Mouse (Mus musculus): ENCODE data around the gene Prpf39.
A peak's percentile ranks its signal among the peaks of the same experiment; 100 is the strongest.

Prpf39 gene

DNA sequence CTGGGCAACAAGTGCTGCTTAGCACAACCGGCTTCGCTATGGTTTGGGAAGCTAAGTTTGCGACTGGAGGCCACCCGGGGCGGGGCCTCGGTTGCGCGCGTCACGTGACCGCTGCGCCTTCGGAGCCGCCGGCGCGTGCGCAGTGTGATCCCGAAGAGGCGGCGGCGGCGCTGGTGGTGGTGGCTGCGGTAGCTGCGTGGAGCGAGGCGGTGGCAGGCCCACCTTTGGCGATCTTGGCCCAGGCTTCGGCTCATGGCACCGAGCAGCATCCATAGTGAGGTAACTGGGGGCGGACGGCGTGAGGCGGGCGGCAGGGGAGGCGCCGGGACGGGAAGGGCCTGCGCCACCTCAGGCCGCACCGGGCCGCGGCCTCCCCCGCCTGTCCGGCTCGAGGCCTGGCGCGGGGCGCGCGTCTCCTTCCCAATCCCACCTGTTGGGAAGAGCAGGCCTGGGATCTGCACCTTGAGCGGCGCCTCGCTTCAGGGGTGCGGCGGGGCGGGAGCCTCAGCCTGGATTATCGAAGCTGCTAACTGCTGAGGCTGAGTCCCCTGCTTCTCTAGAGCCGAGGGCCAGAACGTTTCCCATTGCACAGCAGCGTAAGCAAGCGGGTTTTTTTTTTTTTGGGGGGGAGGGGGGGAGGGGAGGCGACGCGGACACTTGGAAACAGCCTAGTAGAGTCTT is at the start of gene Prpf39:
Prpf39 (plus strand) TSS at position 144 of the 681 bp plus-strand sequence.
- peak; percentile 96 for DNase-seq

DNA sequence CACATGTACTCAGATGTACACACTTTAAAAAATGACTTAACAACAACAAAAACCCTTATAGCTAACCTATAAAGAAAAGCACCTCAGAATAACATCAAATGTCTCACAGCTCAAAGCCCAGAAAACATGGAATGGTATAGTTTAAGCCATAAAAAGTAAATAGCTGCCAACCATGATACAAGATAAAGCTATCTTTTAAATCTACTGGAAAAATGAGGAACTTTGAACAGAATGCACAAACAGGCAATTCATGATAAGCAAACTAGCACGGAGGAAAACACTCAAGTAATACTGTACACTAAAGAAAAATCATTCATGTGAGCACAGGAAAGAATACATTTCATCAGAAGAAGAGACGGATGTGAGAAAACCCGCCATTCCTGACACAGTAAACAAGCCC is 28.4 kb upstream of the Prpf39 start:
- no peak for DNase-seq

DNA sequence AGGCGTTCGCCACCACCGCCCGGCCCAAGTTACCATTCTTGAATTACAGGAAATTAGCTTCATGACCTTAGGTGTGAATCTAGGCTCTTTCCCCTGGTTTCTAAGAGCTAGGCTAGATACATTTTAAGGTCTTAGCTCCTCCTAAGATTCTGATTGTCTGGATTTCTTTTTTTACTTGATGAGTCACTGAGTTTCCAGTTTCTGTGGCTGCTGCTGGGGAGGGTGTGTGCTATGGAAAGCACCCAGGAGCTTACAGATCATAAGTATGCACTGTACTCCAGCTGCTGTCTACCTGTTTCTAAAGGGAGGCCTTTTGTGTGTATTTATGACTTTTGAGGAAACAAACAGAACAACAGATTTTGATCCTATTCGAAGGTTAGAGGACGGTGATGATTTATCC is 13.3 kb upstream of the Prpf39 start:
- no peak for DNase-seq

DNA sequence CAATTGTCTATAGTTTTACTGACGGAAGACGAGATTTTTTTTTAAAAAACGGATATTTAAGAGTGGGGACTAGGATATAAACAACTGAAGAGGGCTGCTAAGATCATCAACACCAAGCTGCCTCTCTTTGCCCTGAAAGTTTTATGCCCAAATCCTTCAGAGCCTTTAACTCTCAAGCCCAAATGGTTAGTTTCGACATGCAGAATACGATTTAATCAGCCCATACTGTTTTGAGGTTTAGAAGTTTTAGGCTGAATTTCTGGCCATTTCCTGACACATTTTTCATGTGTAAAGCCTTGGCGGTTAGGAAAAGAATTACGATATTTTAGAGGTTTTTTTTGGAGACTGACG is 319 bp upstream of the Prpf39 start:
- DNase-seq = no peak

DNA sequence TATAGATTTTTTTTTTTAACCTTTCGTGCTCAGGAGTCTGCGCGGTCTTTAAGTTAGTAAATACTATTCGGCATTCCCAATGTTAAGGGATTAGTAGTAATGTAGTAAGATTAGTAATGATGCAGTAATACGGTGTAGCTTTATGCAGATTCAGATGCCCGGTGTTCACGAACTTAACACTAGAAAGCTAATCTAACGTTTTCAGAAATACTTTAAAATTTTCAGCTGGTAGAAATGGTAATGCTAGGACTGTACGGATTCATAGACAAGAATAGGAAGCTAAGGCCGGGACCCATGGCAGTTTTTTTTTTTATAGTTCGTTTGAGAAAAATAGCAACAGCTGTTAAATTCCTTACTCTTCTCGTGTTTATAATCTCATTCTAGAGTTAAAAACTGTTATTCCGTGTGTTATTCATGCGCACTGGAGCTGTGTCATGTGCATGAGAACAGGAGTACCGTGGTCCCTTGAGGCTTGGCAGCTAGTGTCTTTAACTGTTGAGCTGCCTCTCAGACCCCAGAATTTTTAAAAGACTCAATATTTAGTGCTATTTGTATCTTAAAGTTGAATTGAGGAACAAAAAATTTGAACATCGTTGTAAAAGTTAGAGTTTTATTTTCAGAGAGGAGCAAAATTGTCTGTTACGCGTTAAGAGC is 886 bp downstream of the Prpf39 start:
- DNase-seq = peak; percentile 27 to 31

DNA sequence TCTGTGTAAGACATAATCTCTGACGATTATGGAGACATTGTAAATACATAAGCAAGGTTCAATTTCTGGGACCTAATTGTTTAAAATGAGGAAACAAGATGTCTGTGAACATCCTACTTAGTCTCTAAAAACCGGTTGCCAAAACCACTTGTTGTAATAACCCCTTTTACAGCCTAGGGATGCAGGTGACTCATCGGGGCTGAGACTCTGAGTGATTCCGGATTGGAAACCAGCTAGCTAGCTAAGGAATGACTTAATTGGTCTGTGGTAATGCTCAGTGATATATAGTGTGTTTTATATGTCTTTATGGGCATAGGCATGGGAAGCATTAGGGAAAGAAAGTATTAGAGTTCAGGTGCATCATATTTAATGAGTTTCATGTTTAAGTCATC is 1.4 kb downstream of the Prpf39 start:
- no peak for DNase-seq

DNA sequence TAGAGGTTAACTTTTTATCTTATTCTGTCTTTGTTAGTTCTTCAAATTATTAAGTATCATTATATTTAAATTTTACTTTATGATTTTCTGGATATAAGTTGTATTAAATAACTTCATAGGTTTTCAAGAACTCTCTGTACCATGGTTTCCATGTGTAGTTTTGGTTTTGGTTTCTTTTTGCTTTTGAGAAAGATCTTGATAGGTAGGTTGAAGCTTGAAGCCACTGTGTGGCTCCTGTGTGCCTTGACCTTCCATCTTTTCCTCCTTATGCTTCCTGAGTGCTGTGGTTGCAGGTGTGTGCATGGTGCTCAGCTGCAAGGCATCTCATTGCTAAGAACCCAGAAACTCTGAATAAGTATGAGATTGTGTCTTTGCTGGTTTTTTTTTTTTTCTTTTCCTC is 12.7 kb downstream of the Prpf39 start:
- no peak for DNase-seq

DNA sequence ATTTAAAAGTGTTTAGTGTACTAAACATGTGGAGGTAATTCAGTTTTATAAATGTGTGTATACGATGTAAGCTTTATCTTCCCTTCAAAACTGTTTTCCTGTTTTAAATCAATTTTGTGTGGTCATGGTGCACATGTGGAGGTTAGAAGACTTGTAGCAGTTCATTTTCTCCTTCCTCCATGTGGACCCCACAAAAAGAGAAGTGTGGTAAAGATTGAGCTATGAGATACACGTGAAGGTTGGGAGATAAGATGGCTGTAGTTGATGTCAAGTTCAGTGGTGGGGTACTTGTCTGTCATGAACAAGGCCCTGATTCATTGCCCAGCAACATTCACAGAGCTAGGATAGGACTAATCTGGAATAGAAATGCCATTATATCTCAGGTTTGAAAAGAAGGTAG is 22.1 kb downstream of the Prpf39 start:
- no peak for DNase-seq

DNA sequence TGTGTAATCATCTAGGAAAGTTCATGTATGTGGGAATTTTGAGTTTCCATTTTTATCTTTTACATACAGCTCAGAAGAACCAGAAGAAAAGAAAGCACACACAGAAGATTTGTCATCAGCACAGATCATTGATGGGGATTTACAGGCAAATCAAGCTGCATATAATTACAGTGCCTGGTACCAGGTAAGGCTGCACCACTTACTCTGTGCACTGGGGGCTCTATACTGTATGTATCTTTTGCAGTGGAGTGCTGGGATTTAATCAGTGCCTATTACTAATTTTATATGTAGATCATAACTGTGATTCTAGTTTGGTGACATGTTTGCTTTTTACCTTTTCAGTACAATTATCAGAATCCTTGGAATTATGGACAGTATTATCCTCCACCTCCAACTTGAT is 24.9 kb downstream of the Prpf39 start:
- no peak for DNase-seq

DNA sequence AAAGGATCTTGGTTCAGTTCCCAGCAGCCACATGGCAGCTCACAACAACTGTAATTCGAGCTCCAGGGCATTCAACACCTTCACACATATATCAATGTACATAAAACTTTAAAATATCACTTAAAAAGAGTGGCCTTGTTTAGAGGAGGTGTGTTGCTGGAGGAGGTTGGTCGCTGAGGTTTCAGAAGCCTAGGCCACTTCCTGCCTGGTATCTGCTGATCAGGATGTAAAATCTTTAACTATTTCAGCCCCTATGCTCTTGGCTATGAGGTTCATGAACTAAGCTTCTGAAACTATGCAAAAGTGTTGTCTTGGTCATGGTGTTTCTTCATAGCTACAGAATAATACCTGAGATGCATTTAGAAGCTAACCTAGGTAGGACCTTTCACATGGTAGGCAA is 29.1 kb downstream of the Prpf39 start:
- DNase-seq = no peak

DNA sequence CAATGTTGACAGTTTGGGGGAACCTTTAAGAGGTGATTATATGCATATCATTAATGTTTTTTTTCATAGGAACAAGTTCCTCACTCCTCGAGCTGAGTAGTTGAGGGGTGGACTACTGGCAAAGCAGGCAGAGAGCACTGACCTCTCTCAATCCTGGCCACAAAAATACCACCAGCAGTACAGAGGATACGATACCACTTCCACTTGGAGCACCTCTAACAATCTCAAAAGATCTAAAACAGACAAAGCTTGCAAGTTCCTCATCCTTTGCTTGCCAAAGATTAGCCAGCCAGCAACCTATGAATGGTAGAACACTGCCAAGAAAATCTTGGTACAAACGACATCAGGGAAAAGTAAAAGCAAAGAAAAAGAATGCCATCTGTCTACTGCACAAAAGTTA is 30.1 kb downstream of the Prpf39 start:
- no peak for DNase-seq

DNA sequence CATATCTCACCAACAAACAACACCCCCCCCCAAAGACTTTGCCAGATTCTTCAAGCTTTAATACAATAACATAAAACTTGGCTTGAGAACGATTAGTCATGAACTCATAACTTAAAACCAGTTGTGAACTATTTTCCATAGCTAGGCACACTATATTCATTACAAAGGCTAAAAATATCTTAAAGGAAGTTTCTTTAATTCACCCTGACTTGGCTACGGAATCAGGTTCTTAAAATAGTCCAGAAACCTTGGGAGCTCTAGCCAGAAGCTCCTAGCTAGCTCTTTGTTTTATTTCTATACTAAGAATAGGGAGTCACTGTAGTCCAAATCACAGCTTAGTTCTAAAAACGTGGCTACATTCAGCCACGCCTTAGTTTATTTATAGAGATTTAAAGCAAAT is 32.3 kb downstream of the Prpf39 start:
- no peak for DNase-seq

DNA sequence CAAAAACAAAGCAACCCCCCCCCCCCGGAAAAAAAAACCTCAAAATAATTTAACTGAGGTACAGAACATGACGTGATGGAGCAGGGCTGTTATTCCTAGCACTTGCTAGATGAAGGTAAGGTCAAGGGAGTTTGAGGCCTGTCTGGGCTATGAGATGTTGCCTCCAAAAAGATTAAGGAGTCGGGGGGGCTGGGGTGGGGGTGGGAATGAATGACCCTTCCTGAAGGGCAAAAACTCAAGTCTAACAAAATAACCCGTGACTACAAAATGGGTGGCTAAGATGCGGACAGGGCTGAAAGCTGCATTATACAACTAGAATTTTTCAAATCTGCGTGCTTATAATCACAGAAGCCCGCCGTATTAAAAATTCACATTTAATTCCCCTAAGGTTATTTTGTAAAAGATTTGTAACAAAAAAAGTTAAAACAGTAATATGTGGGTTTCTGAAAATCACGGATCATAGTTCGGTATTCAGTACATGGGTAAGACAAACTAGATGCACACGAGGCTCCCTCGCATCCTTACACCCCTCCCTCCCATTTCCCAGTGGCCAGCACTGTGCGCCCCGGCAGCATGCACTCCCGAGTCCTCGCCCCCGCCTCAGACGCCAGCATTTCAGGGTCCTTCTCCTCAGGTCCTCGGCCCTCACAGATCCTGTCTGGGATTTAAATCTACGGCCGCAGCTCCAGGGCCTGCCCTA is 36.9 kb downstream of the Prpf39 start:
- no peak for DNase-seq

DNA sequence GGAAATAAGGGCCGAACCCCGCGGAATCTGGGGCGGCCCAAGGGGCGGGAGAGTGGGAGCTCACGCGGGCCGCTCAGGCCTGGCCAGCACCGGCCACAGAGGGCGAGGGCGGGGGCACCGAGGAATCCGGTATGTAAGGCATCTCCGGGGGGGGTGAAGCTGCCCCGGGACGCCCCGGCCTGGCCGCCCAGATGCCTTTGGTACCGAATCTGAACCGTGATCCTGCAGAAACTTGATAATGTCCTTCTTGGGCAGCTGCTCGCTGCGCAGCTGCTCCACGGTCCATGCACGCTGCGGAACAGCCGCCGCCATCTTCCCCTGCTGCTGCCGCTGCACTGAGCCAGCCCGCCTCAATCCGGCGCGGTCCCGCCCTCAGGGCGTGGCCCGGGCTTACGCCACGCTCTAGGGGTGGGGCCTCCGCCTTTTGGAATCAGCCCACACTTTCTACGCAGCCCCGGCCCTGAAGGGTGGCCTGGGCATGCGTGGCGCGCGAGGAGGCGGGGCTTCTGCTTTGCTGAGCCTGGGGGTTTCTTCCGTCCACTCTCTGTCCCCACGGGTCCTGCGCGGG is 37.6 kb downstream of the Prpf39 start, which contains the start of gene Fkbp3:
Fkbp3 (minus strand) TSS at position 397 of the 568 bp plus-strand sequence.
- peak; percentile 98 to 99 for DNase-seq

DNA sequence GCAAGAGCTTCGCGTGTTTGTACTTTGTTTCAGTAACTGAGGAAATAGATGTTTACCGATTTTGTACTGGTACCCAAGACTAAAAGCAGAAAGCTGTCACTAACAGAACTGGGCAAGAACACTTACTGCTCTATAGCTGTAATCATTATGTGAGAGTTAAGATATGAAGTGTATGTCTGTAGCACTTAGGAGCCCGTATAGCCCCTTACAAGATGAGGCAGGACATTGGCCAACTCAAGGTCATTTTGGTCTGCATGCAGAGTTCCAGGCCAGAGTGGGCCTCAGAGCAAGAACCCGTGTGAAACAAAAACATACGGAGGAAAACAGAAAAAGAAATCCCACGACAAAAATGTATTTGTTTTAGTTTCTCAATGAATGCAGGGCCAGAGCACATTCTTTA is 38.5 kb downstream of the Prpf39 start:
- peak in 1 of 2 experiments; percentile 7 for DNase-seq

DNA sequence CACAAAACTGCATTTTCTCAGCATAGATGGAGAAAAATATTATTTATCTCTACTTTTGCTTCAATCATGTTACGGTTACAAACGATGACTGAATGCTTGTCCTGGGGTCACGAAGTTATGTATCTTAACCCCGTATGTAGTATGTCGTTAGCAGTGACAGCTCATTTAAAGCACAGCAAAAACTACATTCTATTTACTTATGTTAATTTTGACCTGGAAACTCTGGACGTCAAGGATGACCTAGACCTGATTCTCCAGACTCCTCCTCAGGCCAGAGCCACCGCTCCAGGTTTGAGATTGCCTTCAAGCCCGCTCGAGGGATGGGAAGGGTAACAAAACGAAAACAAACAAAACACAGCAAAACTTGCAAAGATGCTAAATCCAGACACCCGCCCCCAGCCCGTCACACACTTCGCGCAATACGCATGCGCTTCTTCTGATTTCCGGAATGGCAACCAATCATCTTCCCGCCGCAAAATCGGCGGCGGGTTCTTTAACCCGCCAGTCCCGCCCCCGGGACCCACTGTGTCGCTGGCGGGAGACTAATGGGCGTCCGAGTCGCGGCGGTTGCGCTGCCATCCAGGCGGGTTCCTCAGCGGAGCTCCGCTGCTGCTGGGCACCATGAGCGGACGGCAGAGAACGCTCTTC is 39.1 kb downstream of the Prpf39 start, which contains the start of gene Fancm:
Fancm (plus strand) TSS at position 519 of the 648 bp plus-strand sequence.
- DNase-seq = peak; percentile 92 to 94

DNA sequence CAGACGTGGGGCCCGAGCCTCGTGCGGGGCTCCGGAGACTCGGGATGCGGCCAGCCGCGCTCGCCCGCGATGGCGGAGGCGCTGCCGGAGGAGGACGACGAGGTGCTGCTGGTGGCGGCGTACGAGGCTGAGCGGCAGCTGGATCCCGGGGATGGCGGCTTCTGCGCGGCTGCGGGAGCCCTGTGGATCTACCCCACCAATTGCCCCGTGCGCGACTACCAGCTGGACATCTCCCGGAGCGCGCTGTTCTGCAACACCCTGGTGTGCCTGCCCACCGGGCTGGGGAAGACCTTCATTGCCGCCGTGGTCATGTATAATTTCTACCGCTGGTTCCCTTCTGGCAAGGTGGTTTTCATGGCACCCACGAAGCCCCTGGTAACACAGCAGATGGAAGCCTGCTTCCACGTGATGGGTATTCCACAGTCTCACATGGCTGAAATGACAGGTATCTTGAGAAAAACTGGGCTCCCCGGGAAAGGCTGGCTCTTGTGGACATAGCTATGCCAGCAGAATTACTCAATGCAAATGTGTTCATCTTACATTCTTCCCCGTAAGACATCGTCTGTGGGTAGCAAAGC is 39.7 kb downstream of the Prpf39 start:
- no peak for DNase-seq

DNA sequence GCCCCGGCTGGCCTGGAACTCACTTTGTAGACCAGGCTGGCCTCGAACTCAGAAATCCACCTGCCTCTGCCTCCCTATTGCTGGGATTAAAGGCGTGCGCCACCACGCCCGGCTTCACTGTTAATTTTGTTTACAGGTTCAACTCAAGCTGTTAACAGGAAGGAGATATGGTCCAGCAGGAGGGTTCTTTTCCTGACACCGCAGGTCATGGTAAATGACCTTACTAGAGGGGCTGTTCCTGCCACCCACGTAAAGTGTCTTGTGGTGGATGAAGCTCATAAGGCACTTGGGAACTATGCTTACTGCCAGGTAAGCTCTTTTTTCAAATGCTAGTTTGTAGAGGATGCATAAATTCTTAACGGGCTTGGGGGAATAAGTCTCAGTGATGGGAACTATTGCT is 40.8 kb downstream of the Prpf39 start:
- no peak for DNase-seq

DNA sequence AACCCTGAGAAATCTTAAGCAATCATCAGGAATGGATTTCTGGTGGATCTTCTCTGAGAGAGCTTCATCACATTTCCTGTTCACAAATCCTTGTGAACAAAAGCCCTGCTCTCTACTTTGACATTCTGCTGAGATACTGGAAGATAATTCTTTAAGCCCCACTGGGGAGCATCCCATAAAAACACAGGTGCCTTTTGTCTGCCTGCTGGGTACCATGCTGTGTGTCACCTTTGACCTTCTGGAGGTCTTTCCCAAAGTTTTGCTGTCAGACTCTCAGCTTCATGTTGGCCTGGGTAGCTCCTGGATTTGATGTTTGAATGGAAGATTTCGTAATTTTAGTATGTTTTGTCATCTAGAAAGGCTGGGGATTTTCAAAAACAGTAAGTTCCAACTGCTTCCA is 72.6 kb downstream of the Prpf39 start:
- no peak for DNase-seq

DNA sequence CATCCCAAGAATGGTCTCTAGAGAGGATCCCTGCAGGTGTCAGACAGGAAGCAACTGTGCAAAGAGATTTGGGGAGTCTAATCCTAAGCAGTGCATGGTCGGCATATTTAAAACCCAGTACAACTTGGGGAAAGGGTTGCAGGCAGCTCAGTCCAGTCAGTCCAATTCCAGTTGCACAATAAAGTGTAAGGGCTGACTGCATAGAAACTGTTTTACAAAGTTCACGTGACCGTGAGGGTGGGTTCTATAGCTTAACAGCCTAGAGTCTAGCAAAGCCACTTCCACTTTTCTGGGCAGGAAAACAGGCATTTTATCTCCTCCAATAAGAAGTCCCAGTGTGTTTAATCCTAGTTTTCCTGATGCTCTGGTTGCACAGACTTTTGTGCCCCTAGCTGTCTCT is 75.4 kb downstream of the Prpf39 start:
- no peak for DNase-seq

DNA sequence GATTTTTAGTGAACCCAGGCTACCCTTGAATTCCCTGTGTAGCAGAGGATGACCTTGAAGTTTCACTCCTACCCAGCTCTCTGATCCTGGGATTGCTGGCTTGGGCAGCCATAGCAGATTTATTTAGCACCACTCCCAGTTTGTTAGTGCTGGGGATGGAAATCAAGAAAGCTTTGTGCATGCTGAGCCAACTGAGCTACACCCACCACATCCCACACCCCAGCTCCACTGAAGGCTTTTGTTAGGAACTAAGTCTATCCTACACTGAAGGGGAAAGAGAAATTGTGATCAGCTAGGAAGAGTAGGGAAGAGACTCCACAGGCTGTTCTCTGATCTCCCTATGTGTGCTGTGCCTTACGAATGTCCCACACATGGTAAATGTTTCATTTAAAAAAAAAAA is 76.7 kb downstream of the Prpf39 start:
- no peak for DNase-seq

Measured in cerebellum, postnatal 10 days (tissue).